Comparison of ENCODE assay signal across 8 mouse cellular contexts in genomic region chr1:89072143-89072990, GRCm38 (mm10). TPM values are rescaled to one million over a fixed set of nuclear protein-coding genes. Genes with fewer than 3 reads are reported as not detected.
A peak's percentile ranks its signal among the peaks of the same experiment; 100 is the strongest.
DNase-seq lines count a peak whose midpoint lies in the region; ATAC-seq and TF ChIP-seq lines count a peak whose summit lies in the region.

No protein-coding gene starts in this region.

- H3K4me3 ChIP-seq in hindbrain, embryonic 15.5 days, result peak overlapping the region; percentile 89
- peak overlapping the region; percentile 96 for H3K4me3 ChIP-seq in lung, postnatal 0 days (ENCODE audit: low read depth, low read length)

- H3K36me3 ChIP-seq in hindbrain, embryonic 15.5 days, result no peaks in the 10 kb centered on the region
- H3K36me3 ChIP-seq in lung, postnatal 0 days (ENCODE audit: insufficient read depth, low read length), result no peaks in the 10 kb centered on the region

- no peak for ATAC-seq in hindbrain, embryonic 15.5 days (ENCODE audit: low FRiP score, low read depth)
- ATAC-seq in lung, postnatal 0 days, result no peak

- H3K27ac ChIP-seq in hindbrain, embryonic 15.5 days (replicated peaks), result peak overlapping the region; percentile 84
- H3K27ac ChIP-seq in lung, postnatal 0 days (ENCODE audit: low read length), result peak overlapping the region; percentile 88

- H3K27me3 ChIP-seq in hindbrain, embryonic 15.5 days, result no peaks in the 10 kb centered on the region
- H3K27me3 ChIP-seq in lung, postnatal 0 days (replicated peaks; ENCODE audit: insufficient read depth, low read length), result no peaks in the 10 kb centered on the region

- peak overlapping the region; percentile 82 for H3K9ac ChIP-seq in hindbrain, embryonic 15.5 days
- H3K9ac ChIP-seq in lung, postnatal 0 days (replicated peaks; ENCODE audit: low read depth), result peak overlapping the region; percentile 79

- H3K9me3 ChIP-seq in hindbrain, embryonic 15.5 days, result no peaks in the 10 kb centered on the region
- H3K9me3 ChIP-seq in lung, postnatal 0 days (ENCODE audit: low read length), result no peaks in the 10 kb centered on the region

- no peak for TF ChIP-seq CTCF in lung, postnatal 0 days (IDR thresholded peaks at IDR 0.05)

- H3K4me2 ChIP-seq in hindbrain, embryonic 15.5 days, result peak overlapping the region; percentile 89
- H3K4me2 ChIP-seq in lung, postnatal 0 days (replicated peaks; ENCODE audit: low read depth, low read length), result peak overlapping the region; percentile 83

- DNase-seq in Muller cell, postnatal 12 days (ENCODE audit: inconsistent ontology term), result peak; percentile 27
- DNase-seq in embryo, embryonic 10.5 days (ENCODE audit: low spot score), result peak; percentile 39
- DNase-seq in lung, postnatal 0 days (ENCODE audit: low spot score), result no peak
- no peak for DNase-seq in gastrocnemius, adult 8-10 months (ENCODE audit: low spot score in 2 of 2)
- DNase-seq in cerebellum, adult 9-11 months, result no peak
- no peak for DNase-seq in adrenal gland, postnatal 10 days
- DNase-seq in right cerebral cortex, adult 18-20 months, result no peak

- peaks cover 46% of the 10 kb centered on the region for H3K4me1 ChIP-seq in hindbrain, embryonic 15.5 days (replicated peaks)
- peaks cover 15% of the 10 kb centered on the region; the same call in 1 of the 2 replicates for H3K4me1 ChIP-seq in lung, postnatal 0 days (ENCODE audit: insufficient read depth, low read depth, low read length)

- WGBS in hindbrain, embryonic 15.5 days, result 8% methylated on average over 14 of the region's 14 CpGs
- 24% methylated on average over 14 of the region's 14 CpGs for WGBS in lung, postnatal 0 days

- no peak for TF ChIP-seq EP300 in lung, postnatal 0 days (IDR thresholded peaks at IDR 0.05)

RNA-seq across cellular contexts. Expression of gene Sh3bp4, which starts 2.2 kb away (rescaled TPM):
- 13.8 and 16.2 TPM in 2 replicates for polyA plus RNA-seq in hindbrain, embryonic 15.5 days (2015; fragmentation: Nextera tagmentation; extraction: Ambion mirVana)
- 18.9 and 22.0 TPM in 2 replicates for polyA plus RNA-seq in lung, postnatal 0 days (2015; fragmentation: Nextera tagmentation; extraction: Ambion mirVana)
- 1 to 10 TPM; 1.5 to 2.2 (median 2.1) TPM for total RNA-seq in gastrocnemius, adult 8-10 months (2022)
- total RNA-seq in adrenal gland, postnatal 10 days (2021), result 10 to 100 TPM; 13.4 to 17.6 TPM

Comparison
In these comparisons a context has a peak if more than half of its experiments do, and no peak if none do; other contexts are left out.
1. DNase-seq: peak in Muller cell, postnatal 12 days (single experiment) and embryo, embryonic 10.5 days (single experiment); none in lung, postnatal 0 days (single experiment), gastrocnemius, adult 8-10 months (0 of 2), cerebellum, adult 9-11 months (single experiment), adrenal gland, postnatal 10 days (single experiment) and right cerebral cortex, adult 18-20 months (single experiment).
2. RNA of gene Sh3bp4, which starts 2.2 kb away (total RNA-seq): 13.4 to 17.6 TPM in adrenal gland, postnatal 10 days; 1.5 to 2.2 TPM in gastrocnemius, adult 8-10 months; every median in the first group is over 4 times any median in the second.